Mouse (Mus musculus) bone marrow, adult 2 months (tissue): ENCODE measurements around the gene Padi4. TPM values are rescaled to one million over a fixed set of nuclear protein-coding genes. Genes with fewer than 3 reads are reported as not detected.

Experiments used
- H3K27ac ChIP-seq: fragments of 200-500 bp; 2 replicates; pipeline ENCODE4 v1.5.1; 2012; ENCODE audit warnings: low read depth, mild to moderate bottlenecking, control low read depth, inconsistent platforms, low read length; ENCODE audit not compliant: control insufficient read depth, poor library complexity, insufficient read depth
- H3K4me1 ChIP-seq: fragments of 200-500 bp; 2 replicates; pipeline ENCODE4 v1.6.1; 2011; ENCODE audit warnings: low read length; ENCODE audit not compliant: control insufficient read depth, insufficient read depth
- H3K4me3 ChIP-seq: fragments of 200-500 bp; replicated peaks from 2 replicates; pipeline ENCODE3; 2011; ENCODE audit warnings: mild to moderate bottlenecking, low read depth, low read length, control low read depth; ENCODE audit not compliant: control insufficient read depth
- CTCF ChIP-seq: fragments of 200-500 bp; IDR thresholded peaks from 2 replicates; pipeline ENCODE4 v1.5.1; 2011; ENCODE audit warnings: low read length, control low read depth; ENCODE audit not compliant: control insufficient read depth, insufficient read depth
- POLR2A ChIP-seq: fragments of 200-500 bp; IDR thresholded peaks from 2 replicates; pipeline ENCODE4 v1.6.1; 2011; ENCODE audit warnings: low read depth, mild to moderate bottlenecking, control low read depth, low read length, borderline replicate concordance; ENCODE audit not compliant: control insufficient read depth
- WGBS: fragments of 180-500 bp; shearing (Covaris S2); methylation state at CpG from one replicate; pipeline ENCODE4 v1.1.7; 2018; 5-methylcytosine and 5-hydroxymethylcytosine counted together
- polyA plus RNA-seq: library from polyadenylated mRNA; stranded (reverse); fragments of >200 nt; gene quantifications from 2 replicates; pipeline ENCODE4 v1.2.4, GENCODE M21; 2011; ENCODE audit warnings: low replicate concordance; ENCODE audit not compliant: missing spikeins, insufficient read depth, insufficient read length

The Padi4 gene
- polyA plus RNA-seq, 1 experiment = 60.1 TPM

- Histone ChIP-seq H3K4me3 (no peak overlapping the region), H3K4me1 (no peaks in the 10 kb centered on the region), H3K27ac (no peak overlapping the region)
- TF ChIP-seq POLR2A = no peak
- peak; percentile 82 for TF ChIP-seq CTCF
- 14% methylated on average over 3 of the region's 3 CpGs for WGBS
These were observed 29.4 kb downstream of the Padi4 start for GRCm38 (mm10) chr4:140744654-140745053.

GRCm38 (mm10) chr4:140743086-140743485 lies 30.9 kb downstream of the Padi4 start:
- TF ChIP-seq CTCF (no peak), POLR2A (no peak)
- H3K27ac ChIP-seq = no peak overlapping the region
- no peak overlapping the region for H3K4me3 ChIP-seq
- 66% methylated on average over 4 of the region's 4 CpGs for WGBS
- no peaks in the 10 kb centered on the region for H3K4me1 ChIP-seq

GRCm38 (mm10) chr4:140742543-140742942 lies 31.5 kb downstream of the Padi4 start, which contains the start of gene Padi6:
Gene Padi6 (minus strand): TSS chr4:140742643.
- 65% methylated on average over 2 of the region's 2 CpGs for WGBS
- H3K4me3 ChIP-seq = no peak within 1 kb of the TSS
- no peaks in the 10 kb centered on the region for H3K4me1 ChIP-seq
- TF ChIP-seq CTCF (no peak), POLR2A (no peak)
- no peak within 1 kb of the TSS for H3K27ac ChIP-seq

GRCm38 (mm10) chr4:140741401-140741800 lies 32.6 kb downstream of the Padi4 start:
- 31% methylated on average over 6 of the region's 6 CpGs for WGBS
- Histone ChIP-seq H3K4me3 (no peak overlapping the region), H3K4me1 (no peaks in the 10 kb centered on the region), H3K27ac (no peak overlapping the region)
- TF ChIP-seq POLR2A = no peak
- no peak for TF ChIP-seq CTCF

GRCm38 (mm10) chr4:140740655-140741054 lies 33.4 kb downstream of the Padi4 start:
- no peak for TF ChIP-seq CTCF
- TF ChIP-seq POLR2A = no peak
- no peak overlapping the region for H3K4me3 ChIP-seq
- no peaks in the 10 kb centered on the region for H3K4me1 ChIP-seq
- H3K27ac ChIP-seq = no peak overlapping the region
- 23% methylated on average over 11 of the region's 11 CpGs for WGBS

- TF ChIP-seq POLR2A (no peak), CTCF (no peak)
- 58% methylated on average over 7 of the region's 7 CpGs for WGBS
- no peak overlapping the region for H3K27ac ChIP-seq
- no peaks in the 10 kb centered on the region for H3K4me1 ChIP-seq
- no peak overlapping the region for H3K4me3 ChIP-seq
These were observed 41.2 kb downstream of the Padi4 start for GRCm38 (mm10) chr4:140732871-140733270.

GRCm38 (mm10) chr4:140731654-140732053 lies 42.4 kb downstream of the Padi4 start:
- peak; percentile 62 for TF ChIP-seq CTCF
- TF ChIP-seq POLR2A = no peak
- Histone ChIP-seq H3K4me1 (no peaks in the 10 kb centered on the region), H3K4me3 (no peak overlapping the region), H3K27ac (no peak overlapping the region)
- 64% methylated on average over 4 of the region's 4 CpGs for WGBS

- Histone ChIP-seq H3K4me1 (no peaks in the 10 kb centered on the region), H3K4me3 (no peak overlapping the region), H3K27ac (no peak overlapping the region)
- 84% methylated on average over 12 of the region's 12 CpGs for WGBS
- no peak for TF ChIP-seq CTCF
- no peak for TF ChIP-seq POLR2A
These were observed 47.1 kb downstream of the Padi4 start for GRCm38 (mm10) chr4:140726907-140727306.

- Histone ChIP-seq H3K4me1 (no peaks in the 10 kb centered on the region), H3K27ac (no peak overlapping the region), H3K4me3 (no peak overlapping the region)
- WGBS = 79% methylated on average over 6 of the region's 6 CpGs
- TF ChIP-seq CTCF (no peak), POLR2A (no peak)
These were observed 49.3 kb downstream of the Padi4 start for GRCm38 (mm10) chr4:140724739-140725138.
